Mouse (Mus musculus) liver, embryonic 14.5 days (tissue): ENCODE results near the gene Smpd1. TPM values are rescaled to one million over a fixed set of nuclear protein-coding genes. Genes with fewer than 3 reads are reported as not detected.

Experiments
- ATAC-seq: fragments of 200-750 bp; cut with Nextera tagmentation; 2 replicates; pipeline ENCODE4 v1.8.0; 2017; ENCODE audit warnings: moderate number of reproducible peaks, mild to moderate bottlenecking, moderate library complexity; ENCODE audit not compliant: insufficient read depth
- DNase-seq, 3 experiments: peaks; one replicate each; pipeline ENCODE4 v3.0.0-alpha.2; 2012 to 2013; ENCODE audit warnings: low read depth in 3 of 3, low spot score in 3 of 3
- H3K27ac ChIP-seq: fragments of 300-500 bp; sonication (generic); 2 replicates; pipeline ENCODE4 v1.5.1; 2014; ENCODE audit warnings: moderate library complexity, mild to moderate bottlenecking, control low read depth, inconsistent platforms
- H3K27me3 ChIP-seq: fragments of 300-500 bp; sonication (generic); 2 replicates; pipeline ENCODE4 v1.6.1; 2014; ENCODE audit warnings: mild to moderate bottlenecking, low read length, moderate library complexity; ENCODE audit not compliant: control insufficient read depth, insufficient read depth
- H3K36me3 ChIP-seq: fragments of 300-500 bp; sonication (generic); replicated peaks from 2 replicates; pipeline ENCODE4 v1.6.1; 2014; ENCODE audit warnings: low read depth; ENCODE audit not compliant: control insufficient read depth, insufficient read depth
- H3K4me1 ChIP-seq, 2 experiments: fragments of 200-500 bp in 1 of 2; fragments of 300-500 bp in 1 of 2; sonication (generic) in 1 of 2; replicated peaks; 2 replicates each; pipeline ENCODE4 v1.6.1; 2012 to 2014; ENCODE audit warnings: antibody characterized with exemption in 1 of 2, inconsistent platforms in 1 of 2, low read length in 1 of 2; ENCODE audit not compliant: control insufficient read depth in 2 of 2, insufficient read depth in 2 of 2
- H3K4me2 ChIP-seq: fragments of 300-500 bp; sonication (generic); 2 replicates; pipeline ENCODE4 v1.6.1; 2014; ENCODE audit warnings: low read depth, mild to moderate bottlenecking, control low read depth, moderate library complexity
- H3K4me3 ChIP-seq, 2 experiments: fragments of 200-500 bp in 1 of 2; fragments of 300-500 bp in 1 of 2; sonication (generic) in 1 of 2; 2 replicates each; pipeline ENCODE4 v1.5.1; 2012 to 2014; ENCODE audit warnings: low read depth in 2 of 2, low read length in 2 of 2, mild to moderate bottlenecking in 2 of 2, control low read depth in 1 of 2, inconsistent platforms in 1 of 2, moderate library complexity in 1 of 2; ENCODE audit not compliant: insufficient read depth in 1 of 2
- H3K9ac ChIP-seq: fragments of 300-500 bp; sonication (generic); replicated peaks from 2 replicates; pipeline ENCODE4 v1.6.1; 2014; ENCODE audit warnings: mild to moderate bottlenecking, control low read depth, moderate library complexity
- H3K9me3 ChIP-seq: fragments of 300-500 bp; sonication (generic); 2 replicates; pipeline ENCODE4 v1.6.1; 2016; ENCODE audit warnings: low read length, mixed read lengths; ENCODE audit not compliant: control insufficient read depth
- CTCF ChIP-seq: IDR thresholded peaks from 2 replicates; pipeline ENCODE4 v1.5.1; 2016; ENCODE audit warnings: antibody characterized with exemption, low read depth, control low read depth
- EP300 ChIP-seq: IDR thresholded peaks from 2 replicates; pipeline ENCODE4 v1.6.1; 2016; ENCODE audit warnings: antibody characterized with exemption, low read depth
- WGBS: fragments of 180-500 bp; shearing (Covaris S2); extraction: QIAGEN DNeasy Blood & Tissue Kit; methylation state at CpG from one replicate; pipeline ENCODE4 v1.1.7; 2014; ENCODE audit not compliant: insufficient replicate concordance; 5-methylcytosine and 5-hydroxymethylcytosine counted together
- polyA plus RNA-seq, 2 experiments: library from polyadenylated mRNA; depleted of rRNA in 1 of 2; stranded (reverse) in 1 of 2; unstranded in 1 of 2; fragments of >200 nt; fragmentation: Nextera tagmentation in 1 of 2; extraction: Ambion mirVana in 1 of 2; gene quantifications; 2 replicates each; pipeline versions ENCODE4 v1.2.1 to v1.2.3; 2012 to 2014

Smpd1 gene
- polyA plus RNA-seq, 2 experiments = 9.3 to 22.3 TPM

DNA sequence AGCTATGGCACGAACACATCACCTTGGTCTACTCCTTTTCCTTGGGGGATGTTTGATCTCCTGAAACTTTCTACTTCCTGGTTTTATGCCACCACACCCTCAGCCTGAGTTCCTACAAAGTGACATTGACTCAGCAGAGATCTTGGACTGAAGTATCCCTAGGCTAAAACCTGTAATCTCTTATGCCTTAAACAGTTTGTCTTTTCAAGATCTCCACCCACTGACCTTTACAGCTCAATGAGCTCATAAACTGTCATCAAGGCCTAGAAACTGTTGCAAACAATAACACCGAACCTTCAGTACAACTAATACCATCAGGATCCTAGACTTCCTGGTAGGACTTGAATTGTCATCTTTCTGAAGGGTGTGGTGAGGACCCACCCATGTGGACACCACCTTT is 29.9 kb upstream of the Smpd1 start:
- WGBS = 48% methylated on average over 2 of the region's 2 CpGs
- H3K9me3 ChIP-seq = no peaks in the 10 kb centered on the region
- no peak overlapping the region for H3K27ac ChIP-seq
- H3K4me2 ChIP-seq = no peak overlapping the region
- ATAC-seq (no peak), DNase-seq (no peak)
- H3K36me3 ChIP-seq = no peaks in the 10 kb centered on the region
- H3K4me1 ChIP-seq = no peaks in the 10 kb centered on the region
- H3K27me3 ChIP-seq = no peaks in the 10 kb centered on the region
- no peak overlapping the region for H3K9ac ChIP-seq
- H3K4me3 ChIP-seq = no peak overlapping the region
- TF ChIP-seq EP300 = no peak
- TF ChIP-seq CTCF = no peak

DNA sequence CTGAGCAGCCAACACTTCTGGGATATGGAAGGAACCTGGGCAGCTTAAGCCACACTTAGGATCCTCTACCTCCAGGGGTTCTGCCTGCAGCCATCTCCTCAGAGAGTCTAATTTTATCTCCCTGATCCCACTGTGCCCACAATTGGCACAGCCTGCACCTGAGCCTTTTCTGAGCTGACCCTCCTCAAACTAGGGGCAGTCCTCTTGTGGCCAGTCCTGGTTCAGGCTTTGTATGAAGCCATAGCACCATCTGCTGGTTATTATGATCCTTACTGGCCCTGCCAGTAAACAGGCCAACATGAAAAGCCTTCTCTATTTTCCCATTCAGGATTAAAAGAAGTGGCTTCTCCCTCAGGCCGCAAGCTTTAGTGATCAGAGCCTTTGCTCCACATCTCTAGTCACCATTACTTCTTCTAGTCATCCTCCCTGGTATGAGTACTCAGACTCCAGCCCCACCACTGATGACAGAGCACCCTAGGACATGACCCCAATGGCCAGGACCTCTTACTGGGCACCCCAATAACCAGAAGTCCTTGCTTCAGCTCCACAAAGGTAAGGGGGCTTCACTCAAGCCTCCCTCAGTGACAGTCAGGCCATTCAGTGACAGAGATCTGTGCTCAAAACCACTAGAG is 26.7 kb upstream of the Smpd1 start:
- Histone ChIP-seq H3K27me3 (no peaks in the 10 kb centered on the region), H3K27ac (no peak overlapping the region), H3K4me1 (no peaks in the 10 kb centered on the region), H3K9ac (no peak overlapping the region), H3K9me3 (no peaks in the 10 kb centered on the region), H3K4me2 (no peak overlapping the region), H3K4me3 (no peak overlapping the region), H3K36me3 (no peaks in the 10 kb centered on the region)
- no peak for ATAC-seq
- whole genome bisulfite sequencing = 41% methylated on average over 1 of the region's 1 CpGs
- no peak for DNase-seq
- TF ChIP-seq EP300 (no peak), CTCF (peak; percentile 59)

- no peak overlapping the region for H3K27ac ChIP-seq
- H3K27me3 ChIP-seq = no peaks in the 10 kb centered on the region
- no peaks in the 10 kb centered on the region for H3K9me3 ChIP-seq
- H3K4me3 ChIP-seq = no peak overlapping the region
- 49% methylated on average over 4 of the region's 4 CpGs for WGBS
- ATAC-seq = no peak
- TF ChIP-seq CTCF (no peak), EP300 (no peak)
- H3K36me3 ChIP-seq = no peaks in the 10 kb centered on the region
- H3K4me2 ChIP-seq = no peak overlapping the region
- no peaks in the 10 kb centered on the region for H3K4me1 ChIP-seq
- no peak for DNase-seq
- no peak overlapping the region for H3K9ac ChIP-seq
Observed at GRCm38 (mm10) chr7:105528094-105528493, 26.1 kb upstream of the Smpd1 start.

- no peak for DNase-seq
- Histone ChIP-seq H3K9me3 (no peaks in the 10 kb centered on the region), H3K4me2 (no peak overlapping the region), H3K27me3 (no peaks in the 10 kb centered on the region), H3K9ac (no peak overlapping the region), H3K4me1 (no peaks in the 10 kb centered on the region), H3K27ac (no peak overlapping the region), H3K36me3 (no peaks in the 10 kb centered on the region), H3K4me3 (no peak overlapping the region)
- TF ChIP-seq CTCF (peak; percentile 20; the same call in 1 of the 2 replicates), EP300 (no peak)
- no peak for ATAC-seq
- 50% methylated on average over 3 of the region's 3 CpGs for WGBS
Observed at GRCm38 (mm10) chr7:105534162-105534561, 20.0 kb upstream of the Smpd1 start.

- ATAC-seq = no peak
- TF ChIP-seq CTCF (no peak), EP300 (no peak)
- no peaks in the 10 kb centered on the region for H3K36me3 ChIP-seq
- no peaks in the 10 kb centered on the region for H3K4me1 ChIP-seq
- no peak overlapping the region for H3K4me3 ChIP-seq
- H3K4me2 ChIP-seq = no peak overlapping the region
- no peak overlapping the region for H3K27ac ChIP-seq
- H3K27me3 ChIP-seq = no peaks in the 10 kb centered on the region
- H3K9me3 ChIP-seq = no peaks in the 10 kb centered on the region
- no peak overlapping the region for H3K9ac ChIP-seq
- WGBS = 51% methylated on average over 8 of the region's 8 CpGs
- DNase-seq = no peak
Observed at GRCm38 (mm10) chr7:105545986-105546385, 8.2 kb upstream of the Smpd1 start.

DNA sequence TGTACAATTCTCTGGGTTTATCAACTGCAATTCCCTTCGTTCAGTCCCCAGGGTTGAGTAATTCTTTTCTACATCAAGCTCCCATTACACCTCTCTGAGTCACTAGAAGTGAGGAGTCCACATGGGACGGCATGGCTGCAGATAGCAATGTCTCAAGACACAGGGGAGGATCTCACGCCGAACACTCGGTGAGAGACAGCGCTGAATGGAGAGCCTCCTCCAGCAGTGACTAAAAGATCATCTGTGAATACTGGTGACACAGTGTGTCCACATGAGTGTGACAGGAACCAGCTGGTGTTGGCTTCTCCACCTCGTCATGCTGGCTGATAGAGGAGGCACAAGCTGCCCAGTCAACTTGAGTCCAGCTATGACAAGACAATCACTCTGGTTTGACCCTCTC is 6.2 kb upstream of the Smpd1 start:
- no peak for ATAC-seq
- Histone ChIP-seq H3K36me3 (no peaks in the 10 kb centered on the region), H3K9me3 (no peaks in the 10 kb centered on the region), H3K27ac (no peak overlapping the region), H3K27me3 (no peaks in the 10 kb centered on the region), H3K4me2 (no peak overlapping the region), H3K9ac (no peak overlapping the region), H3K4me3 (no peak overlapping the region), H3K4me1 (no peaks in the 10 kb centered on the region)
- WGBS = 62% methylated on average over 7 of the region's 7 CpGs
- no peak for TF ChIP-seq CTCF
- no peak for TF ChIP-seq EP300
- no peak for DNase-seq
